Mouse (Mus musculus): ENCODE data around the gene Mcf2l. TPM values are rescaled to one million over a fixed set of nuclear protein-coding genes. Genes with fewer than 3 reads are reported as not detected.
A peak's percentile ranks its signal among the peaks of the same experiment; 100 is the strongest.

Gene Mcf2l
- polyA plus RNA-seq, 1 experiment: 57.7 TPM

GRCm38 (mm10) chr8:12870656-12871055 is 3.0 kb upstream of the Mcf2l start:
- Histone ChIP-seq H3K9me3 (no peaks in the 10 kb centered on the region), H3K36me3 (replicated peaks; ENCODE audit: low read length) (peaks cover 6% of the 10 kb centered on the region), H3K27me3 (replicated peaks) (peaks cover 38% of the 10 kb centered on the region), H3K4me1 (peaks cover 71% of the 10 kb centered on the region), H3K4me3 (replicated peaks) (no peak overlapping the region)
- TF ChIP-seq GATA1 (IDR thresholded peaks at IDR 0.05; ENCODE audit: borderline replicate concordance, low read length) (no peak), FLI1 (IDR thresholded peaks at IDR 0.05; ENCODE audit: low read length) (no peak)

GRCm38 (mm10) chr8:12871461-12871860 is 2.1 kb upstream of the Mcf2l start:
- no peak overlapping the region for H3K4me3 ChIP-seq (replicated peaks)
- H3K27me3 ChIP-seq (replicated peaks): peaks cover 38% of the 10 kb centered on the region
- H3K4me1 ChIP-seq: peaks cover 80% of the 10 kb centered on the region
- peaks cover 3% of the 10 kb centered on the region for H3K36me3 ChIP-seq (replicated peaks; ENCODE audit: low read length)
- no peaks in the 10 kb centered on the region for H3K9me3 ChIP-seq
- TF ChIP-seq GATA1 (IDR thresholded peaks at IDR 0.05; ENCODE audit: borderline replicate concordance, low read length) (no peak), FLI1 (IDR thresholded peaks at IDR 0.05; ENCODE audit: low read length) (no peak)

- peaks cover 91% of the 10 kb centered on the region for H3K4me1 ChIP-seq
- H3K36me3 ChIP-seq (replicated peaks; ENCODE audit: low read length): peaks cover 9% of the 10 kb centered on the region
- peaks cover 30% of the 10 kb centered on the region for H3K27me3 ChIP-seq (replicated peaks)
- TF ChIP-seq FLI1 (IDR thresholded peaks at IDR 0.05; ENCODE audit: low read length): no peak
- TF ChIP-seq GATA1 (IDR thresholded peaks at IDR 0.05; ENCODE audit: borderline replicate concordance, low read length): no peak
- peak overlapping the region; percentile 95 for H3K4me3 ChIP-seq (replicated peaks)
- no peaks in the 10 kb centered on the region for H3K9me3 ChIP-seq
These were observed 636 bp upstream of the Mcf2l start for GRCm38 (mm10) chr8:12872983-12873356.

- TF ChIP-seq GATA1 (IDR thresholded peaks at IDR 0.05; ENCODE audit: borderline replicate concordance, low read length) (no peak), FLI1 (IDR thresholded peaks at IDR 0.05; ENCODE audit: low read length) (no peak)
- Histone ChIP-seq H3K4me3 (replicated peaks) (peak overlapping the region; percentile 95), H3K9me3 (no peaks in the 10 kb centered on the region), H3K27me3 (replicated peaks) (peaks cover 26% of the 10 kb centered on the region), H3K4me1 (peaks cover 100% of the 10 kb centered on the region), H3K36me3 (replicated peaks; ENCODE audit: low read length) (peaks cover 13% of the 10 kb centered on the region)
These were observed 687 bp downstream of the Mcf2l start for GRCm38 (mm10) chr8:12874194-12874791.

- peaks cover 100% of the 10 kb centered on the region for H3K4me1 ChIP-seq
- peaks cover 22% of the 10 kb centered on the region for H3K27me3 ChIP-seq (replicated peaks)
- peak overlapping the region; percentile 95 for H3K4me3 ChIP-seq (replicated peaks)
- H3K9me3 ChIP-seq: no peaks in the 10 kb centered on the region
- no peak for TF ChIP-seq FLI1 (IDR thresholded peaks at IDR 0.05; ENCODE audit: low read length)
- no peak for TF ChIP-seq GATA1 (IDR thresholded peaks at IDR 0.05; ENCODE audit: borderline replicate concordance, low read length)
- H3K36me3 ChIP-seq (replicated peaks; ENCODE audit: low read length): peaks cover 20% of the 10 kb centered on the region
These were observed 1.4 kb downstream of the Mcf2l start for GRCm38 (mm10) chr8:12874971-12875370.

- Histone ChIP-seq H3K4me1 (peaks cover 98% of the 10 kb centered on the region), H3K4me3 (replicated peaks) (peak overlapping the region; percentile 95), H3K9me3 (no peaks in the 10 kb centered on the region), H3K36me3 (replicated peaks; ENCODE audit: low read length) (peaks cover 38% of the 10 kb centered on the region), H3K27me3 (replicated peaks) (peaks cover 10% of the 10 kb centered on the region)
- TF ChIP-seq FLI1 (IDR thresholded peaks at IDR 0.05; ENCODE audit: low read length): no peak
These were observed 3.5 kb downstream of the Mcf2l start for GRCm38 (mm10) chr8:12877126-12877525.

GRCm38 (mm10) chr8:12880163-12880562 is 6.6 kb downstream of the Mcf2l start:
- Histone ChIP-seq H3K4me1 (peaks cover 98% of the 10 kb centered on the region), H3K27me3 (replicated peaks) (peaks cover 2% of the 10 kb centered on the region), H3K36me3 (replicated peaks; ENCODE audit: low read length) (peaks cover 69% of the 10 kb centered on the region), H3K4me3 (replicated peaks) (peak overlapping the region; percentile 62), H3K9me3 (no peaks in the 10 kb centered on the region)
- TF ChIP-seq GATA1 (IDR thresholded peaks at IDR 0.05; ENCODE audit: borderline replicate concordance, low read length): no peak
- no peak for TF ChIP-seq FLI1 (IDR thresholded peaks at IDR 0.05; ENCODE audit: low read length)

GRCm38 (mm10) chr8:12883051-12884004 is 9.7 kb downstream of the Mcf2l start:
- Histone ChIP-seq H3K9me3 (no peaks in the 10 kb centered on the region), H3K4me1 (peaks cover 98% of the 10 kb centered on the region), H3K27me3 (replicated peaks) (peaks cover 4% of the 10 kb centered on the region), H3K36me3 (replicated peaks; ENCODE audit: low read length) (peaks cover 89% of the 10 kb centered on the region), H3K4me3 (replicated peaks) (peak overlapping the region; percentile 69)
- TF ChIP-seq FLI1 (IDR thresholded peaks at IDR 0.05; ENCODE audit: low read length): no peak
- no peak for TF ChIP-seq GATA1 (IDR thresholded peaks at IDR 0.05; ENCODE audit: borderline replicate concordance, low read length)

GRCm38 (mm10) chr8:12887772-12888435 is 14.3 kb downstream of the Mcf2l start:
- H3K36me3 ChIP-seq (replicated peaks; ENCODE audit: low read length): peaks cover 98% of the 10 kb centered on the region
- H3K9me3 ChIP-seq: no peaks in the 10 kb centered on the region
- H3K4me3 ChIP-seq (replicated peaks): no peak overlapping the region
- TF ChIP-seq GATA1 (IDR thresholded peaks at IDR 0.05; ENCODE audit: borderline replicate concordance, low read length): no peak
- no peak for TF ChIP-seq FLI1 (IDR thresholded peaks at IDR 0.05; ENCODE audit: low read length)
- peaks cover 96% of the 10 kb centered on the region for H3K4me1 ChIP-seq
- peaks cover 8% of the 10 kb centered on the region for H3K27me3 ChIP-seq (replicated peaks)

Measured in megakaryocyte, embryonic 14.5 days (primary cell).